Mouse (Mus musculus) limb, embryonic 13.5 days (tissue): Measurements from ENCODE around the gene Phrf1. TPM values are rescaled to one million over a fixed set of nuclear protein-coding genes. Genes with fewer than 3 reads are reported as not detected.

Source experiments
- ATAC-seq: fragments of 200-750 bp; cut with Nextera tagmentation; 2 replicates; pipeline ENCODE4 v1.8.0; 2017; ENCODE audit warnings: low read depth, moderate number of reproducible peaks, moderate TSS enrichment; ENCODE audit not compliant: low FRiP score
- H3K27ac ChIP-seq: fragments of 300-500 bp; sonication (generic); 2 replicates; pipeline ENCODE4 v1.5.1; 2015; ENCODE audit warnings: inconsistent platforms, mild to moderate bottlenecking, moderate library complexity
- H3K27me3 ChIP-seq: fragments of 300-500 bp; sonication (generic); 2 replicates; pipeline ENCODE4 v1.6.1; 2015; ENCODE audit warnings: mild to moderate bottlenecking, inconsistent platforms
- H3K36me3 ChIP-seq: fragments of 300-500 bp; sonication (generic); 2 replicates; pipeline ENCODE4 v1.6.1; 2015; ENCODE audit warnings: inconsistent platforms, mild to moderate bottlenecking, moderate library complexity
- H3K4me1 ChIP-seq: fragments of 300-500 bp; sonication (generic); 2 replicates; pipeline ENCODE4 v1.6.1; 2015; ENCODE audit warnings: inconsistent platforms
- H3K4me2 ChIP-seq: fragments of 300-500 bp; sonication (generic); replicated peaks from 2 replicates; pipeline ENCODE4 v1.6.1; 2015; ENCODE audit warnings: inconsistent platforms, mild to moderate bottlenecking, moderate library complexity
- H3K4me3 ChIP-seq: fragments of 300-500 bp; sonication (generic); 2 replicates; pipeline ENCODE4 v1.5.1; 2015; ENCODE audit warnings: moderate library complexity, mild to moderate bottlenecking, inconsistent platforms
- H3K9ac ChIP-seq: fragments of 300-500 bp; sonication (generic); 2 replicates; pipeline ENCODE4 v1.6.1; 2015; ENCODE audit warnings: mild to moderate bottlenecking, inconsistent platforms
- H3K9me3 ChIP-seq: fragments of 300-500 bp; sonication (generic); 2 replicates; pipeline ENCODE4 v1.6.1; 2016; ENCODE audit warnings: inconsistent platforms
- WGBS: fragments of 180-500 bp; shearing (Covaris S2); methylation state at CpG from one replicate; pipeline ENCODE4 v1.1.7; 2015; 5-methylcytosine and 5-hydroxymethylcytosine counted together
- polyA plus RNA-seq: library from polyadenylated mRNA; unstranded; fragments of >200 nt; fragmentation: Nextera tagmentation; extraction: Ambion mirVana; gene quantifications from 2 replicates; pipeline ENCODE4 v1.2.1, GENCODE M21; 2015

Phrf1 gene
- polyA plus RNA-seq, 1 experiment from 2014 or later = 87.2 TPM

- Histone ChIP-seq H3K9me3 (no peaks in the 10 kb centered on the region), H3K4me3 (no peak overlapping the region), H3K4me2 (peak overlapping the region; percentile 98), H3K36me3 (peaks cover 24% of the 10 kb centered on the region), H3K27me3 (no peaks in the 10 kb centered on the region), H3K9ac (0 out of 2 replicates have a peak overlapping the region, but pooled peaks have one; percentile 31), H3K27ac (no peak overlapping the region), H3K4me1 (peaks cover 25% of the 10 kb centered on the region)
- ATAC-seq = no peak
- WGBS = 93% methylated on average over 2 of the region's 2 CpGs
Measured at GRCm38 (mm10) chr7:141195754-141196153, 32.8 kb upstream of the Phrf1 start.

GRCm38 (mm10) chr7:141196619-141197282 is 31.8 kb upstream of the Phrf1 start:
- Histone ChIP-seq H3K27ac (no peak overlapping the region), H3K4me3 (no peak overlapping the region), H3K36me3 (peaks cover 18% of the 10 kb centered on the region), H3K9me3 (no peaks in the 10 kb centered on the region), H3K4me2 (no peak overlapping the region), H3K27me3 (no peaks in the 10 kb centered on the region), H3K4me1 (peaks cover 22% of the 10 kb centered on the region), H3K9ac (no peak overlapping the region; the same call in 1 of the 2 replicates)
- 92% methylated on average over 8 of the region's 8 CpGs for WGBS
- ATAC-seq = no peak

GRCm38 (mm10) chr7:141198121-141198520 is 30.5 kb upstream of the Phrf1 start:
- Histone ChIP-seq H3K36me3 (peaks cover 11% of the 10 kb centered on the region; the same call in 1 of the 2 replicates), H3K4me3 (no peak overlapping the region), H3K27ac (no peak overlapping the region), H3K9me3 (no peaks in the 10 kb centered on the region), H3K4me1 (peaks cover 10% of the 10 kb centered on the region), H3K9ac (no peak overlapping the region), H3K4me2 (no peak overlapping the region), H3K27me3 (no peaks in the 10 kb centered on the region)
- WGBS = 89% methylated on average over 4 of the region's 4 CpGs
- no peak for ATAC-seq

GRCm38 (mm10) chr7:141204546-141204945 is 24.0 kb upstream of the Phrf1 start:
- Histone ChIP-seq H3K4me1 (no peaks in the 10 kb centered on the region), H3K27me3 (no peaks in the 10 kb centered on the region), H3K9me3 (no peaks in the 10 kb centered on the region), H3K27ac (no peak overlapping the region), H3K36me3 (peaks cover 8% of the 10 kb centered on the region; the same call in 1 of the 2 replicates), H3K4me3 (no peak overlapping the region), H3K4me2 (no peak overlapping the region), H3K9ac (no peak overlapping the region)
- ATAC-seq = no peak
- WGBS = 75% methylated on average over 3 of the region's 3 CpGs

GRCm38 (mm10) chr7:141205504-141205903 is 23.1 kb upstream of the Phrf1 start:
- Histone ChIP-seq H3K9ac (peak overlapping the region; percentile 8; the same call in 1 of the 2 replicates), H3K27ac (no peak overlapping the region), H3K4me1 (no peaks in the 10 kb centered on the region), H3K36me3 (peaks cover 8% of the 10 kb centered on the region; the same call in 1 of the 2 replicates), H3K9me3 (no peaks in the 10 kb centered on the region), H3K27me3 (no peaks in the 10 kb centered on the region), H3K4me2 (no peak overlapping the region), H3K4me3 (no peak overlapping the region)
- WGBS = 89% methylated on average over 5 of the region's 5 CpGs
- ATAC-seq = no peak

- Histone ChIP-seq H3K4me1 (no peaks in the 10 kb centered on the region), H3K4me2 (no peak overlapping the region), H3K4me3 (no peak overlapping the region), H3K9me3 (no peaks in the 10 kb centered on the region), H3K27me3 (no peaks in the 10 kb centered on the region), H3K27ac (no peak overlapping the region), H3K9ac (no peak overlapping the region; the same call in 1 of the 2 replicates), H3K36me3 (peaks cover 4% of the 10 kb centered on the region; the same call in 1 of the 2 replicates)
- WGBS = 92% methylated on average over 18 of the region's 18 CpGs
- no peak for ATAC-seq
Measured at GRCm38 (mm10) chr7:141206182-141206937, 22.2 kb upstream of the Phrf1 start.

- H3K4me1 ChIP-seq = no peaks in the 10 kb centered on the region
- H3K9ac ChIP-seq = no peak overlapping the region
- 0 out of 2 replicates have a peak, but pooled peaks cover 4% of the 10 kb centered on the region for H3K36me3 ChIP-seq
- H3K4me2 ChIP-seq = no peak overlapping the region
- no peak overlapping the region for H3K27ac ChIP-seq
- no peaks in the 10 kb centered on the region for H3K9me3 ChIP-seq
- no peak for ATAC-seq
- no peaks in the 10 kb centered on the region for H3K27me3 ChIP-seq
- H3K4me3 ChIP-seq = no peak overlapping the region
- 72% methylated on average over 3 of the region's 3 CpGs for WGBS
Measured at GRCm38 (mm10) chr7:141209526-141209925, 19.1 kb upstream of the Phrf1 start.

GRCm38 (mm10) chr7:141210137-141210536 is 18.4 kb upstream of the Phrf1 start:
- peaks cover 6% of the 10 kb centered on the region for H3K4me1 ChIP-seq
- no peak overlapping the region for H3K9ac ChIP-seq
- H3K27me3 ChIP-seq = no peaks in the 10 kb centered on the region
- H3K9me3 ChIP-seq = no peaks in the 10 kb centered on the region
- ATAC-seq = no peak
- WGBS = 74% methylated on average over 12 of the region's 12 CpGs
- 0 out of 2 replicates have a peak, but pooled peaks cover 4% of the 10 kb centered on the region for H3K36me3 ChIP-seq
- H3K4me2 ChIP-seq = no peak overlapping the region
- H3K4me3 ChIP-seq = no peak overlapping the region
- H3K27ac ChIP-seq = no peak overlapping the region

GRCm38 (mm10) chr7:141210606-141211131 is 17.9 kb upstream of the Phrf1 start:
- Histone ChIP-seq H3K9me3 (no peaks in the 10 kb centered on the region), H3K4me3 (no peak overlapping the region), H3K27ac (no peak overlapping the region), H3K4me1 (peaks cover 6% of the 10 kb centered on the region), H3K4me2 (no peak overlapping the region), H3K27me3 (no peaks in the 10 kb centered on the region), H3K9ac (no peak overlapping the region), H3K36me3 (0 out of 2 replicates have a peak, but pooled peaks cover 4% of the 10 kb centered on the region)
- no peak for ATAC-seq
- WGBS = 86% methylated on average over 14 of the region's 14 CpGs

GRCm38 (mm10) chr7:141213133-141213532 is 15.5 kb upstream of the Phrf1 start:
- Histone ChIP-seq H3K9ac (no peak overlapping the region), H3K9me3 (no peaks in the 10 kb centered on the region), H3K4me1 (peaks cover 19% of the 10 kb centered on the region), H3K4me3 (no peak overlapping the region), H3K36me3 (peaks cover 4% of the 10 kb centered on the region; the same call in 1 of the 2 replicates), H3K27ac (peak overlapping the region; percentile 4; the same call in 1 of the 2 replicates), H3K27me3 (no peaks in the 10 kb centered on the region), H3K4me2 (no peak overlapping the region)
- ATAC-seq = no peak
- 80% methylated on average over 3 of the region's 3 CpGs for WGBS

- Histone ChIP-seq H3K4me3 (peak within 1 kb of the TSS; percentile 69), H3K9me3 (no peaks in the 10 kb centered on the region), H3K27ac (peak within 1 kb of the TSS; percentile 87), H3K4me2 (peak within 1 kb of the TSS; percentile 89), H3K36me3 (peaks cover 10% of the 10 kb centered on the region), H3K9ac (peak within 1 kb of the TSS; percentile 74), H3K4me1 (peaks cover 19% of the 10 kb centered on the region), H3K27me3 (no peaks in the 10 kb centered on the region)
- 94% methylated on average over 11 of the region's 11 CpGs for WGBS
- ATAC-seq = no peak
Measured at GRCm38 (mm10) chr7:141213605-141214235, 14.9 kb upstream of the Phrf1 start, which contains the start of gene Lmntd2. Lmntd2 (minus strand) TSS chr7:141214080.
